Mouse (Mus musculus) E14TG2a.4 (cell line): ENCODE results near the gene Ywhae.

Source experiments
- H3K27me3 ChIP-seq: 2 replicates; pipeline ENCODE4 v1.6.1; 2014; ENCODE audit warnings: low read length, control low read depth; ENCODE audit not compliant: insufficient read depth
- H3K36me3 ChIP-seq: 2 replicates; pipeline ENCODE4 v1.6.1; 2014; ENCODE audit warnings: low read length, control low read depth; ENCODE audit not compliant: insufficient read depth
- H3K4me1 ChIP-seq: replicated peaks from 2 replicates; pipeline ENCODE4 v1.6.1; 2014; ENCODE audit warnings: low read depth, low read length, control low read depth
- H3K4me3 ChIP-seq: replicated peaks from 2 replicates; pipeline ENCODE4 v1.5.1; 2014; ENCODE audit warnings: mild to moderate bottlenecking, low read length
- H3K9me3 ChIP-seq: 2 replicates; pipeline ENCODE4 v1.6.1; 2014; ENCODE audit warnings: low read length, control low read depth
- CTCF ChIP-seq: conservative IDR thresholded peaks from 2 replicates; pipeline ENCODE4 v1.5.1; 2014; ENCODE audit warnings: low read length
- NANOG ChIP-seq: IDR thresholded peaks from 2 replicates; pipeline ENCODE4 v1.6.1; 2014; ENCODE audit warnings: borderline replicate concordance, low read length, mixed read lengths
- POU5F1 ChIP-seq: IDR thresholded peaks from 2 replicates; pipeline ENCODE4 v1.6.1; 2014; ENCODE audit warnings: low read length, borderline replicate concordance

The Ywhae gene

DNA sequence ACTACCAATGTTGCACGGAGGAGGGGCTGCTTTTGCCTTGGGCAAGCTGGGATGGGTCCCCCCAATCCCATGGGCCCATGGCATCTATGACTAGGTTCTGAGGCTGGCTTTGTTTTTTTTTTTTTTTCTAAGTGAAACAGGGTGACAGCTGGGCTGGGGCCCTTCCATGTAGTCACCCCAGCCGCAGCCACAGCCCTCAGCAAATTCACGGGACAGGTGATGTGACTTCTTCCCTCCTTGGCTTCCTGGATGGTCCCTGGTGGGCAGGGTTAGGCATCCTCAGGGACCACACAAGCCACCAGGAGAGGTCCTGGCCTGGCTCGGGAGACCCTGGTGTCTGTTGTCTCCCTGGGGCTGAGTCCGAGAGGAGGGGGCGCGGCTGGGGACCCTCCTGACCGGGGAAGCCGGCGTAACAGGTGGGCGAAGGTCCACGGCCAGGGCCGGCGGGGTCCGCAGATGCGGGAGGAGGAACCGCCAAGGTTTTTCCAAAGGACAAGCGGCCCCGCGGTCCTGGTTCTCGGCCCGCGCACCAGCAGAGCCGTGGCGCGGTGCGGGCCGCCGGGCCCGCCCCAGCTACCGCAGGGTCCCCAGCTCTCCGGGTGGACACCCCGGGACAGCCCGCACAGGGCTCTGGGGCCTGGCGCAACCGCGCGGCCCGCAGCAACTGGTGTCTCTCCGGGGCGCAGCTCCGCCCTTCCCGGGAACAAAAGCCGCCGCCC is 62.1 kb downstream of the Ywhae start:
- H3K9me3 ChIP-seq, result no peaks in the 10 kb centered on the region
- peak overlapping the region; percentile 76 for H3K4me3 ChIP-seq
- peaks cover 21% of the 10 kb centered on the region for H3K4me1 ChIP-seq
- H3K27me3 ChIP-seq, result peaks cover 82% of the 10 kb centered on the region
- no peak for TF ChIP-seq NANOG
- no peak for TF ChIP-seq POU5F1
- no peak for TF ChIP-seq CTCF
- H3K36me3 ChIP-seq, result no peaks in the 10 kb centered on the region

DNA sequence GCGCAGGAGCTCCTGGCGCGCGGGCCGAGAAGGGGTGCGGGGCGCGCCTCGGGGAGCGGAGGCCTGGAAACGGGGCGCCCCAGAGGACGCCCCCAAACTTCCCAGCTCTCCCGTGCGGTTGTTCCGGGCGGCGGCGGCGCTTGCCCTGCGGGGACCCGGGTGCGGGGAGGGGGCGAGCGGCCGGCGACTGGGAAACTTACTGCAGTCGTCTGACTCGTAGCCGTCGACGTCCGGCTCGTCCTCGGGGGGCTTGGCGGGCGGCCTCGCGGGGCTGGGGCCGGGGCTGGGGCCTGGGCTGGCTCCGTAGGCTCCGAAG is 62.6 kb downstream of the Ywhae start:
- TF ChIP-seq CTCF, result no peak
- no peak for TF ChIP-seq NANOG
- no peak for TF ChIP-seq POU5F1
- Histone ChIP-seq H3K9me3 (no peaks in the 10 kb centered on the region), H3K27me3 (peaks cover 79% of the 10 kb centered on the region), H3K4me1 (peaks cover 25% of the 10 kb centered on the region), H3K36me3 (no peaks in the 10 kb centered on the region), H3K4me3 (peak overlapping the region; percentile 76)

GRCm38 (mm10) chr11:75796029-75796445 is 63.4 kb downstream of the Ywhae start, which contains the start of gene Doc2b:
Doc2b (minus strand) TSS chr11:75796049.
- Histone ChIP-seq H3K4me1 (peaks cover 32% of the 10 kb centered on the region), H3K36me3 (no peaks in the 10 kb centered on the region), H3K27me3 (peaks cover 82% of the 10 kb centered on the region), H3K9me3 (no peaks in the 10 kb centered on the region), H3K4me3 (peak within 1 kb of the TSS; percentile 76)
- TF ChIP-seq NANOG (no peak), CTCF (no peak), POU5F1 (no peak)

- Histone ChIP-seq H3K36me3 (no peaks in the 10 kb centered on the region), H3K9me3 (no peaks in the 10 kb centered on the region), H3K27me3 (peaks cover 82% of the 10 kb centered on the region), H3K4me1 (peaks cover 38% of the 10 kb centered on the region), H3K4me3 (no peak overlapping the region)
- TF ChIP-seq CTCF (no peak), NANOG (no peak), POU5F1 (no peak)
These were observed 64.0 kb downstream of the Ywhae start for GRCm38 (mm10) chr11:75796536-75797246.

DNA sequence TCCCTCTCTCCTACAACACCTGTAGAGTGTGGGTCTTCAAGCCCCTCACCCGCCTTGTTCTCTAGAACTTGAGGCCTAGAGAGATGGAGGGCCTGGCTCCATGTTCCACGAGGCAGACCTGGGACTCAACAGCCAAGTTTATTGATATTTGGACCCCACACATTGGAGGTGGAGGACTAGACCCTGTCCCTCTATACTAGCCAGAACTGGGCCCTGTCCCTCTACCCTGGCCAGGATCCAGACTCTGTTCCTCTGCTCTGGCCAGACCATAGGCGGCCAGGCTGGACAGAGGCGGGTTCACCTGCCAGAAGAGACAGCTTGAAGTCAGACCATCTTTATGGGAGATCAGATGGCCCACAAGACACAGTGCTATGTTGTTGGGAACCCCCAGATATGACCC is 68.7 kb downstream of the Ywhae start:
- Histone ChIP-seq H3K36me3 (no peaks in the 10 kb centered on the region), H3K4me3 (peak overlapping the region; percentile 1; the same call in 1 of the 2 replicates), H3K27me3 (peaks cover 42% of the 10 kb centered on the region), H3K9me3 (no peaks in the 10 kb centered on the region), H3K4me1 (peaks cover 55% of the 10 kb centered on the region)
- TF ChIP-seq POU5F1 (no peak), NANOG (no peak), CTCF (no peak)

GRCm38 (mm10) chr11:75801771-75802550 is 69.3 kb downstream of the Ywhae start:
- H3K4me3 ChIP-seq, result 0 out of 2 replicates have a peak overlapping the region, but pooled peaks have one; percentile 1
- H3K27me3 ChIP-seq, result peaks cover 38% of the 10 kb centered on the region
- H3K9me3 ChIP-seq, result no peaks in the 10 kb centered on the region
- H3K4me1 ChIP-seq, result peaks cover 60% of the 10 kb centered on the region
- no peaks in the 10 kb centered on the region for H3K36me3 ChIP-seq
- TF ChIP-seq NANOG, result peak; percentile 32; the same call in 1 of the 2 replicates
- TF ChIP-seq POU5F1, result no peak
- no peak for TF ChIP-seq CTCF

DNA sequence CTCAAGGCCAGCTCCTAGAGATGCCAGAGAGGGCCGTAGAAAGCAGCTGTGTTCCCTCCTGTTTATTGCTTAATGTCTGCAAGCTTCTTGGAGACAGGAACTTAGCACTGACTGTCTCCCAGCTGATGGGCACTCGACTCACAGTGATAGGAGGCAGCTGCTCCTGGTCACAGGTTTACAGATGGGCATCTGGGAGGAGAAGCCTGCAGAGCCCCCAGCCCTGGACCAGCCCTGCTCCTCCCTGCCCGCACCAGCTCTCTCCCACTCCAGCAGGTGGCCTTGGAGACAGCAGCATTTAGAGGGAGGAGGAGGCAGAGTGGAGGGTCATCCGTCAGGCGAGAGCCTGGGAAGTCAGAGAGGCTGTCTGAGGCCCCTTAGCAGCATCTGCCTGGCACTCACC is 74.8 kb downstream of the Ywhae start:
- Histone ChIP-seq H3K27me3 (peaks cover 2% of the 10 kb centered on the region; the same call in 1 of the 2 replicates), H3K9me3 (no peaks in the 10 kb centered on the region), H3K36me3 (no peaks in the 10 kb centered on the region), H3K4me3 (no peak overlapping the region), H3K4me1 (peaks cover 26% of the 10 kb centered on the region)
- TF ChIP-seq POU5F1, result no peak
- TF ChIP-seq CTCF, result no peak
- no peak for TF ChIP-seq NANOG

- Histone ChIP-seq H3K4me1 (peaks cover 13% of the 10 kb centered on the region; the same call in 1 of the 2 replicates), H3K27me3 (peaks cover 10% of the 10 kb centered on the region), H3K9me3 (no peaks in the 10 kb centered on the region), H3K36me3 (no peaks in the 10 kb centered on the region), H3K4me3 (no peak overlapping the region)
- no peak for TF ChIP-seq NANOG
- no peak for TF ChIP-seq CTCF
- no peak for TF ChIP-seq POU5F1
These were observed 77.9 kb downstream of the Ywhae start for GRCm38 (mm10) chr11:75810526-75810925.
